Mouse (Mus musculus) kidney, adult 8-10 months (tissue): ENCODE results near the gene Nipsnap1.

Experiments
- DNase-seq, 2 experiments: peaks; one replicate each; pipeline ENCODE4 v3.0.0; 2022

Gene Nipsnap1

GRCm38 (mm10) chr11:4874551-4874950 is 800 bp downstream of the Nipsnap1 start:
- DNase-seq, result peak; percentile 82

GRCm38 (mm10) chr11:4881087-4881486 is 7.3 kb downstream of the Nipsnap1 start:
- DNase-seq, result no peak

GRCm38 (mm10) chr11:4882892-4883627 is 9.3 kb downstream of the Nipsnap1 start:
- peak; percentile 88 to 93 for DNase-seq

GRCm38 (mm10) chr11:4885385-4885903 is 11.7 kb downstream of the Nipsnap1 start:
- DNase-seq, result peak; percentile 41 to 77

- no peak for DNase-seq
Observed at GRCm38 (mm10) chr11:4886987-4887386, 13.2 kb downstream of the Nipsnap1 start.

GRCm38 (mm10) chr11:4894848-4895816 is 21.4 kb downstream of the Nipsnap1 start, which contains the start of gene Thoc5:
Gene Thoc5, plus strand, starts transcription at chr11:4895320.
- peak; percentile 75 to 83 for DNase-seq

- peak in 1 of 2 experiments; percentile 37 for DNase-seq
Observed at GRCm38 (mm10) chr11:4900437-4900836, 26.7 kb downstream of the Nipsnap1 start.

GRCm38 (mm10) chr11:4901956-4902355 is 28.2 kb downstream of the Nipsnap1 start:
- DNase-seq, result no peak

- no peak for DNase-seq
Observed at GRCm38 (mm10) chr11:4906231-4906630, 32.5 kb downstream of the Nipsnap1 start.

GRCm38 (mm10) chr11:4916068-4916467 is 42.3 kb downstream of the Nipsnap1 start:
- peak; percentile 40 to 78 for DNase-seq

- no peak for DNase-seq
Observed at GRCm38 (mm10) chr11:4921281-4921680, 47.5 kb downstream of the Nipsnap1 start.

- DNase-seq, result no peak
Observed at GRCm38 (mm10) chr11:4921751-4922150, 48.0 kb downstream of the Nipsnap1 start.

GRCm38 (mm10) chr11:4927224-4927623 is 53.5 kb downstream of the Nipsnap1 start:
- DNase-seq, result no peak

GRCm38 (mm10) chr11:4931009-4931601 is 57.4 kb downstream of the Nipsnap1 start:
- peak; percentile 80 to 81 for DNase-seq

GRCm38 (mm10) chr11:4936243-4936642 is 62.5 kb downstream of the Nipsnap1 start:
- DNase-seq, result no peak
